Mouse (Mus musculus): ENCODE data around the gene Swsap1.

Gene Swsap1

DNA sequence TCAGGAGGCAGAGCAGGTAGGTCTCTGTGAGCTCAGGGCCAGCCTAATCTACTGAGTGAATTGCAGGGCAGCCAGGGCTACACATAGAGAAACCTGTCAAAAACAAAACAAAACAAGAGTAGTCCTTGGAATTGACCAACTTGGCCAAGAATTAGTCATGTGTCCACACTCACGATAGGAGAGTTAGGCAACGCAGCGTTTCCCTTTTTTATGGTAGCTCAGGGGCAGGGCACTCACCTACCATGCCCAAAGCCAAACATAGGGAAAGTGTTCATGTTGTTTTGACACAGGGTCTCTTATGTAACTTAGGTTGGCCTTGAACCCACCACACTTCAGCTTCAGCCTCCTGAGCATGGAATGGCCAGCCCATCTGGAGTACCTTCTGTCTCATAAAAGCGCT, 13.7 kb downstream of the Swsap1 start:
- DNase-seq = no peak

DNA sequence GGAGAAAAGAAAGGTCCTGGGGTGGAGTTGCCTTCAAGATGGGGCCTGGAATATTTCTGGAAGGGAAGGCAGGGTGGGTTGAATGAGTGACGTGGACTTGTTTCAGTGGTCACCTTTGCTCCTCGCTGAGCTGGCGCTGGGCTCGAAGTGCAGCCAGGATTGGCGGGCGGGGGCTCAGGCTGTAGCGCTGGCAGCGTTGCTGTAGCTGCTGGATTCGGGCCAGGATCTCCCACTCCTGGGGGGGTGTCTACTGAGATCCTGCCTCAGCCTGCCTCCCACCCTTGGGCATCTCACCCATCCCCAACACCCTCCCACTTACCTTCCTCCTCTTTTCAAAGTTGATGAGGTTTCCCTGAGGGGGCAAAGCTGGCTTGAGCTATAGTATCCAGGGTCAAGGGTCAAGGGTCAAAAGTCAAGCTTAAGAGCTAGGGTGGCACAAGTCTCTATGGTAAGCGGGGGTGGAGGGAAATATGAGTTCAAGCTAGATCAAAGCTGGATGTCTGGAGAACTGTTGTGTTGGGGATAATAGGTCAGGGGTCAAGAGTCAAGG, 21.1 kb downstream of the Swsap1 start:
- DNase-seq = no peak

DNA sequence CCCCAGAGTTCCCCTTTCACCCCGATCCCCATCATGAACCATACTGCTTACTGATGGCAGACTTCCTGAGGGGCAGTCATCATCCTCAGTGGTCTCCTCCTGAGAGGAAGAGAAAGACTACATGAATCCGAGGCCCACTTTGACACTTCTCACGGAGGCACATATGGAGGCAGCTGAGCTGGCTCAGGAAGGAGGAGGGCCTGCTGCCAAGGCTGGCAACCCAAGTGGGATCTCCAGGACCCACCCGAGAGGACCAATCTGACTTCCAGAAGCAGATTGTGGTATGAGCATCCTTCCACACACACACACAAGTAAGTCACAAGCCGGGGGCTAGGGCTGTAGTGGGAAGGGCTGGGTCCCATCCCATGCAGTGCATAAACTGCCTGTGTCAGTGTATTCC, 21.8 kb downstream of the Swsap1 start:
- DNase-seq = no peak

DNA sequence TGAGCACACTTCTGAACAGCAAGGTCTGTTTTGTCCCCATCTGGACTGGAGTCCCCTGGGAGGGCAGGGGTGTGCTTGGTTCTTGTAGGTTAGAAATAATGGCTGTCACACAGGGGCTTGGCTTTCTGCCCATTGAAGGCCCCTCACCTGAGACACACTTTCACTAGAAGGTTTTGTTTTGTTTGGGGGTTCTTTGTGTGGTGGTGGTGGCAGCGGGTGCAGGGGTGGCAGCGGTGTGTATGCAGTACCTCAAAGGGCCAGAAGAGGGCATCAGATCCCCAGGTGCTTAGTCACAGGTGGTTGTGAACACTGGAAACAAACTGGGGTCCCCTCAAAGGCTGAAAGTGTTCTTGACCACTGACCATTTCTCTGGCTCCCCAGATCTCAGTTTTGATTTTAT, 22.4 kb downstream of the Swsap1 start:
- peak; percentile 52 for DNase-seq

DNA sequence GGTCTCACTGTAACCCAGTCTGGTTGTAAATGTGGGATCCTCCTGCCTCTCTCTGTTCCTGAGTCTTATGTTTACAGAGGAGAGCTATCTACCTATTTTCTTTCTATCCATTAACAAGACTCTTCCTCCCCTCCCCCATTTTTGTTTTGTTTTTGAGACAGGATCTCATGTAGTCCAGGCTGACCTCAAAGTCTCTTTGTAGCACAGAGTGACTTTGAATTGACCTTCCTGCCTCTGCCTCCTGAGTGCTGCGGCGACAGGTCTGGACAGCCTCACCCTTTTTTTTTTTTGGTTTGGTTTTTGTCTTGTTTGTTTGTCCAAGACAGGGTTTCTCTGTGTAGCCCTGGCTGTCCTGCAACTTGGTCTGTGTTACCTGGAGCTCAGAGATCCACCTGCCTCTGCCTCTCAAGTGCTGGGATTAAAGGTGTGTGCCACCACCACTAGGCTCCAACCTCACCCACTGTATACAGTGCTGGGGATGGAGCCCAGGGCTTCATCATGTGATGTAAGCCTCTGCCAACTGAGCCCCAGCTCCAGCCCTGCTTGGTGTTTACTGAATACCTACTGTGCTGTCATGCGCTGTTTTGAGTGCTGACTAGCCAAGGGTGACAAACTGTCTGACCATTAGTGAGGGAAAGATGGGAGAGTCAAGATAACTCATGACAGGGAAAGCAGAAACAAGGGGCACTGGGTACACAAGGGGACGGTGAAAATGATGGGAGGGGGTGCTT, 23.0 kb downstream of the Swsap1 start:
- no peak for DNase-seq

DNA sequence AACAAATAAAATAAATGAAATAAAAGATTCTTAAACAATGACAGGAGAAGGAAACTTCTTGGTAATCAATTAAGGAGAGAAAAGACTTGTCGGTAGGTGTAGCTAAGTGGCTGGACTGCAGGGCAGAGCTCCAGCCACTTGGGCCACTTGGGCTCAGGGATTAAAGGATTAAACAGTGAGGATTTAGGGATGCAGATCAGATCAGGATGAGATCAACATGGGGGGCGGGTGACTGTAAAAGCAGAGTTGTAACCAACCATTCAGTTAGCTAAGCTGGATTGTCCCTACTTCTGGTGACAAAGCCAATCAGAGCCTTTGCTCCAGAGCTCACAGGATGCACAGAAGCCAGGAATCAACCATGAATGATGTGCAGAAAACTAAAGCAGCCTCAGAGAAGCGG, 28.4 kb downstream of the Swsap1 start:
- DNase-seq = no peak

DNA sequence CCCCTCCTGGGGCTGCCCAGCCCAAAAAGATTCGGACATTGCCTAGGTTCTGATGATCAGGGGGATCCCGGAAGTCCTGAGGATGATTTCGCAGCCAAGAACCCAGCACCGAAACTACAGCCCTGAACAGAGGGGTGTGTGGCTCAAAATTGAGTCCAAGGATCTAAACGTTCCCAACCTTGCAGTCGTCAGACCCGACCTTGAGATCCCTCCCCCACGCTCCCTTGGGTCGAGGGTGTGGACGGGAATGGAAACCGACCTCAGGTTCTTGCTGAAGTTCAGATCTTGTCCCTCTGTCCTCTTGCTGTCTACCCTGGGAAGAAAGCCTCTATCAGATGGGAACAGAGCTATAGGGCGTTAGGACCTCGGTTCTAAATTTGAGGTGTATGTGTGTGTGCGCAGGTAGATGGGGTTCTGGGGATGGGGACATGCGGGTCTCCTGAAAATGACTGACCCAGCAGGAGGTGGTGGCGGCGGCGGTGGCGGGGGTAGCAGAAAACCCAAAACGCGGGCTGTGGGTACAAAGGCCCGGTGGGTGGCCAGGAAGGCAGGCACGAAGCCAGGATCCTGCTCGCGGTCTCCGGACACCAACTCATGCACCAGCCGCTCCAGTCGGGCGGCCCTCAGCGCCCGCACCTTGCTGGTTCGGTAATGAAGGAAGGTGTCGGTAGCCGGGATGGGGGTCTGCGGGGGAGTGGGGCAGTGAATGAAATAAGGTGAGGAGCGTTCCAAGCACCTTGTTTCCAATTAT, 32.2 kb downstream of the Swsap1 start:
- DNase-seq = peak; percentile 39

DNA sequence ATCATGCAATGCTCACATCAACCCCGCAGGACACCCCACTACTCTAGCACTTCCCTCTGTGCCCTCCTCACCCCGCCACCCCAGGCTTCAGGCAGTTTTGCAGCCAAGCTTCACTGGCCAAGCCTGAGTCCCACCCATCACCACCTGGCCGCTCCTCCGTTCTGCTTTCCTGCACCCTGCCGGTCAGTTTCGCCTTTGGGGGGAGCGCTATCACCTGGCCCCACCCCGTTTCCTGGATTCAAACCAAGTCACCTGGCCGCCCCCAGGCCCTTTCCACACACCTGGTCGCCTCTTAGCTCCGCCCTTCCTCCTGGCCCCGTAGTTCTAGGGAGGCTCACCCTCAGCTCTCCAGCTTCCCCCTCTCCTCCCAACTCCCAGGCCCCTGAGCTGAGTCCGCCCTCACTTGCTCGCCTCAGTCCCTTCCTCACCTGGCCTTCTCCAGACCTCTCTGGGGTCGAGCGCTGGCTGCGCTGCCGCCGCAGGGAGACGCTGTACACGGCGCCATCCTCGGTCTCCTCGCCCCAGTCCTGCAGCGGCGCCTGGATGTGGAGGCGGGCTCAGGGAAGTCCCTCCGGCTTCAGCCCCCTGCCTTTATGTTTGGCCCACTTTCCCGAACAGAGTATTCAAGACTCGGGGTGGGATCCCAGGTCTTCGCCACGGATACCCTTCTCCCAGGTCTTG, 33.0 kb downstream of the Swsap1 start:
- DNase-seq = peak; percentile 76

DNA sequence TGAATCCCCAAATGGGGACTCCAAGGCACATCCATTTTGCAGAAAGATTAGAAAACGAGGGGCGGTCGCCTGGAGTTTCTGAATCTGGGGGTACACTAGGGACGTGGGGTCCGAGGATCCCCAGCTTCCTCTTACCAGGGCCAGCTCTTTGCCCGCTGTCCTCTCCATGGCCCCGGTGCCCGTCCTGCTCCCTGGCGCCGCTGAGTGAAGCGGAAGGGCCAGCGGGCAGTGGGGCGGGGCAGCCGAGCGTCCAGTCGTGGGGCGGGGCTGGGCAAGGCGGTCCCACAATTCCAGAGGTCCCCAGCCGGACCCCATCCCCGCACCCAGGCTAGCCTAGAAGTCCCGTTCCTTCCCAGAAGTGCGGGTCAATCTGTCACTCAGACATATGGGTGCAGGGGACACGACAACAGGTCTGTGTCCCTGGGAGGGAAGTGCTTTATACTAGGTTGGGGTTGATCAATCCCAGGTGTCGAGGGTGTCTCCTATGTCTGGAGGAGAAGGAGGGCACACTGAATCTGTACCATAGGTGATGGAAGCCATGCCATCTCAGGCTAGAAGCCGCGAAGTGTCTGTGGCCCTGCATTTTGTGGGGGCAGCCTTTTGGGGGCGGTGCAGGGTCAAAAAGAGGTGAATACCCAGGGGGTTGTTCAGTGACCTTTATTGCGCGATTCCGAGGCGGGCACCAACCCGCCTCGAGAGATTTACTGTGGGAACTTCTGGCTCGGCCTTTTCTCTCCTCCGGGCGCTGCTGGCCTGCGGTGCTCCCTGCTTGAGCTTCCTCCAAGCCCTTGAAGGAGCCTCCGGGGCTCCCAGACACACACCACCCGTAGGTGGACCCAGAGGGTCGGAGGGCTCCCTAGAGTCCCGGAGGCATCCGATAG, 33.9 kb downstream of the Swsap1 start, which contains the start of gene Rgl3:
Rgl3 (minus strand) TSS at position 217 of the 881 bp plus-strand sequence.
- peak; percentile 86 for DNase-seq

DNA sequence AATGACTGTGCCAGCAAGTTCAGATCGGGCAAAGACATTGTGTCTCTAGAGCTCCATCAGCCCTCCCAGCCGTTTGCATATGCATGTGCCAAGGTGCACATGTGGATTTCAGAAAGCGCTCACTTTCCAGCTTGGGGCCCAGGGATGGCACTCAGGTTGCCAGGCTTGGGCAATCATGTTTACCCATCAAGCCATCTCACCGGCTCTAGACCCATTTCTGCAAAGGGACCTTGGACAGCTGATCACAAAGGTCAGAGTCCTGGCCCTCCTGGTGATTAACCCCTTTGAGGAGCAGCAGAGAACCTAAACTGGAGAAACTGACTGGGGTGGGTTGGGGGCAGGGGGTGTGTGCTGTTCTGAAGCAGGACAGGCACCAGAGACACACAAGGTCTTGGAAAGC, 36.7 kb downstream of the Swsap1 start:
- DNase-seq = no peak

DNA sequence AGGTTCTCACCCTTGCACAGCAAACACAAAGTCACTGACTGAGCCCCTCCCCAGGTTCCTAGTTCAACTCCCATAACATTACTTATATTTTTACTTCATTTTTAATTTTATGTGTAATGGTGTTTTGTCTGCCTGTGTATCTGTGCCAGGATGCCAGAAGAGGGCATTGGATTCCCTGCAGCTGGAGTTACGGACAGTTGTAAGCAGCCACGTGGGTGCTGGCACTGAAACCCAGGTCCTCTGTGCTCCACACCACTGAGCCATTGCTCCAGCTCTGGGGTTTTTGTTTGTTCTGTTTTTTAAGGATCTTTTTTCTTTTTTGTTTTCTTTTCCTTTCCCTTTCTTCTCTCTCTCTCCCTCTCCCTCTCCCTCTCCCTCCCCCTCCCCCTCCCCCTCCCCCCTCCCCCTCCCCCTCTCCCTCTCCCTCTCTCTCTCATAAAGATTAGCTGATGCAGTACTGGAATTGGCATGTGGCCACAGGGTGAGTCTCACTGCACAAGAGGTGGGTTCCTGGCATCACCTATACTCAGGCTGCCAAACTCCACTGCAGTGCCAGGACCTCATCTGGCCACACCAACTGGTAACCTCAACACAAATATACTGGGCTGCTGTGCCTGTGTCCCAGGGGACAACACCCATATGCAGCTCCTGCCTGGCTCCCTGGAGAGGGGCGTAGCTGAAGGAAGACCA, 40.8 kb downstream of the Swsap1 start:
- DNase-seq = no peak

DNA sequence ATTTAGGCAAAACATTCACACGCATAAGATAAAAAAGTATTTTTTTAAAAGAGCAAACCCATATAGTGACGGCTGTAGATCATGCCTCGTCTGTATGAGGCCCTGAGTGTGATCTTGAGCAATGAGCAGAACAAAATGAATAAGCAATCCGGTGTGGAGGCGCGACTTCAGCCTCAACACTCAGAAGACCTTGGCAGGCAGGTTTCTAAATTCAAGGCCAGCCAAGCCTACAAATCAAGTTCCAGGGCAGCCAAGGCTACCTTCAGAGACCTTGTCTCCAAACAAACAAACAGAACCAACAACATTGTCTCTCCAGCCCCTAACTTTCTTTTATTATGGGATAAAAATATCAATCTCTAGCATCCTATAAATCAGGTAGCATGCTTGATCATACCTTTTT, 44.7 kb downstream of the Swsap1 start:
- no peak for DNase-seq

DNA sequence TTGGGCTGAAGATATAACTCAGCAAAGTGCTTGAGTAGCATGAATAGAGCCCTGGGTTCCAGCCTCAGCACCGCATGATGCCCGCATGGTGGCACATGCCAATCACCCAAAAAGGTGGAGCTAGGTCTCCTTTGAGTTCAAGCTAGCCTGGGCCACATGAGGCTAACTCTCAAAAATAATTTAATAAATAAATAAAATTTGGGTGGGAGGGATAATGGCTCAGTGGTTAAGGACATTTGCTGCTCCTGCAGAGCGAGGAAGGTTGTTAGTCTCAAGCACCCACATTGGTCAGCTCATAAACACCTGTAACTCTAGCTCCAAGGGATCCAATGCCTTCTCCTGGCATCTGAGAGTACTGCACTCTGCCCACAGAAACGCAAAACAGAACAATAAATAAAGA, 46.1 kb downstream of the Swsap1 start:
- DNase-seq = no peak

DNA sequence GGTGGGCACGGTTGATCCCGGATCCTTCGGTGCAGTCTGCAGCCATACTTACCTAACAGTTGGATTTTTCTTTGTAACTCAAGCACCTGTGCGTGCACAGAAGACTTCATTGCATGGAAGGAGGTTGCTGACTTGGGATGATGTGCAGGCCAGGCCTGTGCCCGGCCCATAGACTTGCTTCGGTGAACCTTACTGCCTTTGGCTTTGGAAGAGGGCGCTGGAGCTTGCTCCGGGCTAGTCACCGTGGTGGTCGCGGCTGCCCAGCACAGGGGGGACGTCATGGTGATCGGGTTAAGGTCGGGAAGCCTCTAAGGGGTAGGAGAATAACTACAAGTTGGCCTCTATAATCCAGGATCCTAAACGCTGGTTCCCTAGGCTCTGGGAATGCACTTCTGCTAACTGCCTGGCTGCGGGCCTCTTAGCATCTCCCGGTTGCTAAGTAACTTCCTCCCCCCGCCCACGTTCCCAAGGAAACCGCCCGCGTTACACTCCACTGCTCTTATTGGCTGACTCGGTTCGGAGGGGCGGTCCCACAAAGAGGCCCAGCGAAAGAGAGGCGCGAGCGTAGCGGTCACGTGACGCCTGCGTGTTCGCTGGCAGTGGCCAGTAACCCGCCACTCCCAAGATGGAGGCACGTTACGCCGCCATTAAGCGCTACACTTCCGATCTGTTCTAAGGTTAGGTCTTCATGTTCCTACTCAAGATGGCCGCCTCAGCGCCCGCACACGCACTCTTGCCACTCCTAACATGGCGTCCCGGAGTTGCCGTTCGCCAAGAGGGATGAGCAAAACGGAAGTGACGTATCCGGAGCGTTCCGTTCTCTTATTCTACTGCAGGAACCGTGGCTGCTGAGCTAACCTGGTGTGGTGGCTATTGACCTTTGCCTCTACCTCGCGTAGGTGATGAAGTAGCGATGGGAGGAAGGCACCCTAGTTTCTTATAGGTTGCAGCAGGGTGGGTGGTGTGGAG, 46.9 kb downstream of the Swsap1 start, which contains the start of the genes Ccdc151 and Prkcsh:
Ccdc151 (minus strand) TSS at position 441 of the 969 bp plus-strand sequence.
Prkcsh (plus strand) TSS at position 613 of the 969 bp plus-strand sequence.
- peak; percentile 100 for DNase-seq

DNA sequence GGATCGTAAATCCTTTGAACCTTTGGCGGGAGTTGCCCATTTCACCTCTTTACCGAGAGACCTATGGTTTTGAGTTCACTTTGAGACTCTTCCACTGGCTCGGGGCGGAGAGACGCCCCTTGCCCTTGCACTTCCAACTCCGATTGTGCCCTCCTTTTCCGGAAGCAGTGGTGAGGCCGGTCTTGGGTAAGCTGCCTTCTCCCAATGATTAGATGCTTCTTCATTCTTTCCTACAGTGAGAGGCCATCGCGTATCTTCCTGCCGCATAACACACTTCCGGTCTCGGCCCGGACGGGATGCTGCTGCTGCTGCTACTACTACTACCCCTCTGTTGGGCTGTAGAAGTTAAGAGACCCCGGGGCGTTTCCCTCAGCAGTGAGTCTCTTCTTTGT, 47.6 kb downstream of the Swsap1 start:
- DNase-seq = peak; percentile 66

DNA sequence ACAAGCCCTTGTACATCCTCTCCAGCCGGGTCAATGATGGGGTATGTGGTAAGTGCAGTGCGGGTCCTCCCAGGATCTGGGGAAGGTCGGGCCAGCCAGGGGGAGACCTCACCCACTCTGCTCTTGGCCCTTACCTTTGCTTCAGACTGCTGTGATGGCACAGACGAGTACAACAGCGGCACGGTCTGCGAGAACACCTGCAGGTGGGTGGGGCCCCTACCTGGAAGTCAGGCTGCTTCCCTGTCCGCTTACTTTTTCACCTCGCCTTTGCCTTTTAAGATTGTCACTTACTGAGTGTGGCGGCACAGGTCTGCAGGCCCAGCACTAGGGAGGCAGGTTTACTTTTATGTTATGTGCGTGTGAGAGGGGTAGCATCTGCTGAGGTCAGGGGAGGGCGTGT, 49.0 kb downstream of the Swsap1 start:
- DNase-seq = no peak
